Mouse (Mus musculus): ENCODE measurements at regions not wholly inside any gene's neighbourhood (a gene's known extent, or its start where the extent isn't known, plus 50 kb on each side); places are given as distances from the start of the nearest gene placed in this dataset.

- TF ChIP-seq GATA1 (IDR thresholded peaks at IDR 0.05; ENCODE audit: low read length) = no peak
These were observed 53.2 kb upstream of the Lef1 start for GRCm38 (mm10) chr3:131056893-131057660.

GRCm38 (mm10) chr3:131054241-131054972 lies 55.9 kb upstream of the Lef1 start:
- no peak for TF ChIP-seq GATA1 (IDR thresholded peaks at IDR 0.05; ENCODE audit: low read length)

DNA sequence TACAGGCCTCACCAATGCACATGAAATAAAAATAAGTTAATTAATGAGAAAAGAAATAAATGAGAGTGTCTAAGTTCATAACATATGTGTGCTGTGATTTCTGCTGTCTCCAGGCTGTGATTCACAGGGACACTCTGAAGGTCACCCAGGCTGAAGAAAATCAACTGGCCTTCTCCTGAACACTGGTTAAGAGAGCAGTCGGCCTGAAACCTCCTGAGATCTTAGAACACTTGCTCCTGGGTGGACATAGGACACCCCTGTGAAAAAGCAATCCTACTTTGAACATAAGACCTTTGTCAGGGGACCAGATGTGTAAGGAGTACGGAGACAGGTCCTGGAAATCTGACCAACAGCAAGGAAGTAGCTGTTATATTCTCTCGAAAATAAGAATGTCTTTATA lies 62.6 kb upstream of the Lef1 start:
- TF ChIP-seq GATA1 (IDR thresholded peaks at IDR 0.05; ENCODE audit: low read length) = no peak

DNA sequence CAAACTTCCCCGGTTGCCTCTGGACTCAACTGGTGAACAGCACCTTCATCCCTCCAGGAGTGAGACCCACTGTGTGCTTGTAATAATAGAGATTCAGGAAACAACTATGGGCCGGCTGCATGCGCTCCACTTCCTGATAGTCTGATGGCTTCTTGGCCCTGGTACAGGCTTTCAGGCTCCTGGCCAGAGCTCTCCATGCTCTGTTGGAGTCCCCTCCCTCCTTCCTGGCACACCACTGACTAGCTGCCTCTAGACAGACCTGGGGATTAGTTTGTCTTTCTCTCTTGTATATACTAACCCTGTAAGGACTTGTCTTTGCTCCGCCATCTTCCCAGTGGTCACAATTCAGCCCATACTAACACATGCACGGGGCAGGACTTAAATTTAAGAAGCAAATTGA lies 63.9 kb upstream of the Lef1 start:
- no peak for TF ChIP-seq GATA1 (IDR thresholded peaks at IDR 0.05; ENCODE audit: low read length)

DNA sequence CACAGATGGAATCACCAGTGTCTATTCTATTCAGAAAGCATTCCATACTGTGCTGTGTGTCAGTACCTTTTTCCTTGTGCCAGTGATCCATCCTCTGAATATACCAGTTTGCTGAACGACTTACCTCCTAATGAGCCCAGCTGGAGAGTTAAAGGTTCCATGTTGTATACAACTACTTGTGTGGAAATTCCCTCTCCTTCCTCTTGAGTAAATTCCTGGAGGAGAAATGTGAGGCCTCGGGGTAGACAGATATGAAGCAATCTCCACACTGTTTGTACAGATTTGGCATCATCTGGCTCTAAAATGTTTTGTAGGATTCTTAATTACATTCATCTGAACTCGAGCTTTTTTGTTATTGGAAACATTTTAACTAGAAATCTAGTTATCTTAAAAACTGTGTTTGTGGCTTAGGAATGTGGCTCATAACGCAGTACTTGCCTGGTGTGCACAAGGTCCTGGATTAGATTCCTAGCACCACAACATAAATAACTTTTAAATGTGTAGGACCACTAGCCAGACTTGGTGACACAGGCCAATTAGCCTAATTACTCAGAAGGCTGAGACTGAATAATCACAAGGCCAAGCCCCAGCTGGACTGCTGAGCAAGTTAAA lies 70.0 kb upstream of the Lef1 start:
- TF ChIP-seq GATA1 (IDR thresholded peaks at IDR 0.05; ENCODE audit: low read length) = no peak

DNA sequence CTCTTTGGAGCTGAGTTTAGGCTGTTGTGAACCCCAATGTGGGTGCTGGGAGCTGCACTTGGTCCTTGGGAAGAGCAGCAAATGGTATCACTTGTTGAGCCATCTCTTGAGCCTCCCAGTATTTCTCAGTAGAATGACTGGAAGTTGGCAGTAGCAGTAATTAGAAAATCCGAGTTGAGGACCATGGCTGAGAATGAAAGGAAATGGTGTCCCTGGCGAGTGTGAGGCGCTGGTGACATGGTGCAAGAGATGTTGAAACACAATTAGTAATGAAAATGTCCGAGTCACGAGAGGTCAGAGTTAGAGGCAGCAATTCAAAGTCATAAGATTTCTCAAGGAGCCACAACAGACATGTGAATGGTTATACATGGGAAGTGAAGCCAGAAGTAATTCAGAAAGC lies 73.2 kb upstream of the Lef1 start:
- no peak for TF ChIP-seq GATA1 (IDR thresholded peaks at IDR 0.05; ENCODE audit: low read length)

DNA sequence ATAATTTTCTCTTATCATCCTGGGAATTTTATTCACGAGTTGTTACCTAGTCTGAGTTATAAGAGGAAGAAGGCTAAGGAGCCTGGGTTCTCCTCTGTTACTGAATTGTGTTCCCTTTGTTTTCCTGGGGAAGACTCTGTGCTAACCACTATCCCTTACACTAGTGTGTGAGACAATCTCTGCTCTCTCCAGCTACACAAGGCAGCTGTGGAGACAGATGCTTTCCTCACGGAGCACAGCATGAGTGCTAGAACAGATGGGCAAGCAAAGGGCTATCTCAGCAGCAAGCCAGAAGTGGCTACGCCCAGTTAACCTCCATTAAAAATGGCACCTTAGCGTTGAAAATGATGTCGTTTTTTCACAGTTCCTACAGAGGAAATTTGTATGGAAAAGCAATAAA lies 75.5 kb upstream of the Lef1 start:
- no peak for TF ChIP-seq GATA1 (IDR thresholded peaks at IDR 0.05; ENCODE audit: low read length)

- TF ChIP-seq GATA1 (IDR thresholded peaks at IDR 0.05; ENCODE audit: low read length) = no peak
These were observed 83.9 kb upstream of the Lef1 start for GRCm38 (mm10) chr3:131026336-131026735.

DNA sequence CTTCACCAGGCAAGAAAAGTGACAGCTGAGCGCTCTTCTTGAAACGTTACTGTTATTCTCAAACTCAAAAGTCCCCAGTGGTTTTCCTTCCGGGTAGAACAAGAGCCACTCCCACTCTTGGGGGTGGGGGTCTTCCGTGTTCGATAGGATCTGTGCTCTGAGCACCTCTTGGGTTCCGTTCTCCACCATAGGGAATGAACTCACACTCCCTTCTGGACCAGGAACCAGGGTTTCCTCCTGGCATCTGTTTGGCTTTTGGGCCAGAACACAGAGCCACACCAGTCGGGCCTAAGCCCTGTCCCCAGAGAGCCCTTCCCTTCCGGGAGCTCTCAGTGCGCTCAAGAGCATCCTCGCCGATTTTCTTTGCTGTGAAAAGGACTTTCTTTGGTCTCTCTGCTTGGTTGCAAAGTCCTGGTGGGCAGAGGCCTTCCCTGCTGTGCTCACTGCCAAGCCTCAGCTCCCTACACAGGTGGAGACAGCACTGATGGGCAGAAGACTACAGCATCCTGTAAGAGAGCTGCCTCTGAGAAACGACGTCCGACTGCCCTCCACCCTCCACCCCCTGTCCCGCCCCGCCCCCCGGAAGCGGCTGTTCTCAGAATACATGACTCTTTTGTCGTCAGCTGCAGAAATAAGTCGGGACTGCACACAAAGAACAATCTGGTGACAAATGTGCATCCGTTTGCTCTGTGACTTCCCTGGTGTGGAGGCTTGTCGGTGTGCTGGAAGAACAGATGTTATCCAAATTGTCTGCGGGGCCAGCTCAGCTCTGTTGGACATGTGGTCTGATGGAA lies 90.9 kb upstream of the Lef1 start:
- no peak for TF ChIP-seq GATA1 (IDR thresholded peaks at IDR 0.05; ENCODE audit: low read length)

GRCm38 (mm10) chr3:131017899-131018298 lies 92.4 kb upstream of the Lef1 start:
- no peak for TF ChIP-seq GATA1 (IDR thresholded peaks at IDR 0.05; ENCODE audit: low read length)

DNA sequence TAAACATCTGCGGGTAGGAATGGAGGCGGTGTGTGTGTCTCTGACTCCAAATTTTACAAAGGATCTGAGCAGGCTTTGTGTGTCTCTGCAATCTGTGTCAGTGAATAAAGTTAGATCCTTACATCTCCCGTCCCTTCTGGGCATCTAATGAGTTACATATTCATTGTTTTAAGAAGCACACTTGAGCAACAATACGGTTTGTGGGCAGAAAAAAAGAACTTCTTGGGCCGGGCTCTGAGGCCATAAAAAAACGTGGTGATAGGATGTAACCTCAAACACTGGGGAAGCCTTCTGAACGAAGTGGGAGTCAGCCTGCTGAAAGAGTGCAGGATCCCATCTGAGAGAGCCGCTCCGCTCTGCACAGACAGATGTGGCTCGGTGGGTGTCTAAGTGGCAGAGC lies 94.2 kb upstream of the Lef1 start:
- TF ChIP-seq GATA1 (IDR thresholded peaks at IDR 0.05; ENCODE audit: low read length) = no peak

DNA sequence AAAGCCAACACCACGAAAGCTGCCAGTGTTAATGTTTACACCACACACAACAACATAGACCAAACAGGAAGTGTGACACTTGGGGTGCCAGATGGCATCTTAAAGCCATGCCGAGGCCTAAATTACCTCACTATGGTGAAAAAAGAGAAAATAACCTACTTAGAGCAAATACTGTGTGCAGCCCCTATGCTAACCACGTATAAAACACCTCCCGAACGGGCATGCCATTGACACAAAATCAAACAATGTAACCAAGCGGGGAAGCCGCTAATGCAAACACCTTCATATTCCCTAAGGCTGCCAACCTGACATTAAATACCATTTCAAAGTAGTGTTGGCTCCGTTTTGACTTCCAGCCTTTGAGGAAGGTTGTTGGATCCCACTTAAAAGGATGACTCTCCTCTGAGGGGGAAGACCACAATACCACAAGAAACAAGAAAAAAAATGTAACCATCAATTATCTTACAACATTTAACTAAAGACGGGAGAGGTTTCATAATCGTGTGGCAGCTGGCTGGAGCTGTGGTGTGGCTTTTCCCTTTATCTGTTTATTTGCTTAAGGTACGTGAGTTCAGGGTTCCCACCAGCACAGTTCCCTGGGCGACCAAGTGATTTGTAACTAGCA lies 96.1 kb upstream of the Lef1 start:
- no peak for TF ChIP-seq GATA1 (IDR thresholded peaks at IDR 0.05; ENCODE audit: low read length)

GRCm38 (mm10) chr3:131000701-131001100 lies 109.6 kb upstream of the Lef1 start:
- no peak for TF ChIP-seq GATA1 (IDR thresholded peaks at IDR 0.05; ENCODE audit: low read length)

- no peak for TF ChIP-seq GATA1 (IDR thresholded peaks at IDR 0.05; ENCODE audit: low read length)
These were observed 110.0 kb upstream of the Lef1 start for GRCm38 (mm10) chr3:131000252-131000651.

DNA sequence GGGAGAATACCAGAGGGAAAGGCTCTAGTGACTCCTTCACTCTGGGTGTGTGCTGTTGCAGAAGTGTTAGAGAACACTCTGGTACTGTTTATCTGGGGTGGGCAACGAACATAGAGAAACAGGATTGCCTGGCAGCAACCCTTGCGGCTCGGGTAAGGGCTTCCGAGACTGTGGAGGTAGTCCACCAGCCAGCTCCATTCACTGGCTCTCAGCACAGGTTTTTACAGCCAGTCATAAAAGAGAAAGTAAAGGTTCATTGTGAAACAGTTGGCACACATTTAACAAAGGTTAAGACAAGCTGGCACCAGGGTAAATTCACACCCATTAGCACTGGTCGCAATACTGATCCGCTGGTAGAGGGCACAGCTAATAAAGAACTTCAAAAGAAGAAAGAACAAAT lies 110.5 kb upstream of the Lef1 start:
- TF ChIP-seq GATA1 (IDR thresholded peaks at IDR 0.05; ENCODE audit: low read length) = no peak

All from G1E-ER4 (cell line).